Mouse (Mus musculus) C2C12 (cell line): ENCODE data around the gene Chgb. TPM values are rescaled to one million over a fixed set of nuclear protein-coding genes. Genes with fewer than 3 reads are reported as not detected.

ENCODE experiments used
- H3K27me3 ChIP-seq: one replicate; pipeline ENCODE4 v1.6.1; 2011; ENCODE audit not compliant: control insufficient read depth, insufficient read depth, insufficient read length
- H3K36me3 ChIP-seq: one replicate; pipeline ENCODE4 v1.6.1; 2011; ENCODE audit not compliant: control insufficient read depth, insufficient read depth
- H3K4me3 ChIP-seq: one replicate; pipeline ENCODE4 v1.5.1; 2011; ENCODE audit warnings: mild to moderate bottlenecking, control low read depth; ENCODE audit not compliant: poor library complexity, insufficient read depth, severe bottlenecking
- H3K79me2 ChIP-seq: one replicate; pipeline ENCODE4 v1.6.1; 2011; ENCODE audit not compliant: control insufficient read depth, insufficient read depth
- H3K79me3 ChIP-seq: one replicate; pipeline ENCODE4 v1.6.1; 2011; ENCODE audit warnings: low read depth, control low read depth
- H3ac ChIP-seq: one replicate; pipeline ENCODE3; 2011; ENCODE audit warnings: low read depth; ENCODE audit not compliant: control insufficient read depth, insufficient read length
- CEBPB ChIP-seq: IDR thresholded peaks from one replicate; pipeline ENCODE4 v1.6.1; 2011; ENCODE audit warnings: low read depth, mild to moderate bottlenecking, control low read depth, moderate library complexity
- CTCF ChIP-seq: IDR thresholded peaks from one replicate; pipeline ENCODE4 v1.5.1; 2011; ENCODE audit not compliant: control insufficient read depth, insufficient read depth, insufficient read length
- FOSL1 ChIP-seq: IDR thresholded peaks from one replicate; pipeline ENCODE4 v1.8.0; 2011; ENCODE audit warnings: mild to moderate bottlenecking, low read length; ENCODE audit not compliant: poor library complexity, insufficient read depth, severe bottlenecking
- MAX ChIP-seq: IDR thresholded peaks from one replicate; pipeline ENCODE4 v1.6.1; 2011; ENCODE audit warnings: mild to moderate bottlenecking, control low read depth
- MYOD1 ChIP-seq: IDR thresholded peaks from one replicate; pipeline ENCODE4 v1.6.1; 2011; ENCODE audit warnings: low read depth; ENCODE audit not compliant: control insufficient read depth, insufficient read length
- MYOG ChIP-seq: IDR thresholded peaks from one replicate; pipeline ENCODE4 v1.6.1; 2011; ENCODE audit not compliant: control insufficient read depth, insufficient read length; ENCODE audit errors: extremely low read depth
- USF1 ChIP-seq: IDR thresholded peaks from one replicate; pipeline ENCODE4 v1.6.1; 2011; ENCODE audit warnings: low read depth, mild to moderate bottlenecking, control low read depth, moderate library complexity
- polyA plus RNA-seq: library from polyadenylated mRNA; unstranded; fragments of >200 nt; fragmentation: generic; extraction: Trizol; gene quantifications from one replicate; pipeline ENCODE4 v1.2.1, GENCODE M21; 2012; ENCODE audit warnings: missing spikeins

The Chgb gene
- polyA plus RNA-seq, 1 experiment = 0.01 TPM

- TF ChIP-seq MAX (no peak), MYOD1 (no peak), USF1 (no peak), CTCF (no peak)
- Histone ChIP-seq H3K36me3 (no peaks in the 10 kb centered on the region), H3K4me3 (no peak overlapping the region), H3K27me3 (no peaks in the 10 kb centered on the region), H3K79me3 (no peaks in the 10 kb centered on the region), H3K79me2 (no peaks in the 10 kb centered on the region), H3ac (no peak overlapping the region)
These were observed 35.0 kb upstream of the Chgb start for GRCm38 (mm10) chr2:132746108-132746507.

GRCm38 (mm10) chr2:132750726-132751125 lies 30.4 kb upstream of the Chgb start:
- TF ChIP-seq FOSL1 = no peak
- no peak for TF ChIP-seq MYOG
- no peak for TF ChIP-seq MYOD1
- TF ChIP-seq CTCF = no peak
- TF ChIP-seq CEBPB = no peak
- TF ChIP-seq MAX = no peak
- TF ChIP-seq USF1 = no peak
- no peaks in the 10 kb centered on the region for H3K36me3 ChIP-seq
- H3K79me2 ChIP-seq = no peaks in the 10 kb centered on the region

GRCm38 (mm10) chr2:132751141-132752066 lies 29.7 kb upstream of the Chgb start:
- Histone ChIP-seq H3K27me3 (no peaks in the 10 kb centered on the region), H3K4me3 (no peak overlapping the region), H3ac (no peak overlapping the region), H3K79me2 (no peaks in the 10 kb centered on the region), H3K79me3 (no peaks in the 10 kb centered on the region), H3K36me3 (no peaks in the 10 kb centered on the region)
- TF ChIP-seq MYOG = no peak
- no peak for TF ChIP-seq MAX
- TF ChIP-seq USF1 = no peak
- no peak for TF ChIP-seq CTCF

More at GRCm38 (mm10) chr2:132750726-132751125, 30.4 kb upstream of the Chgb start:
- Histone ChIP-seq H3K79me3 (no peaks in the 10 kb centered on the region), H3K27me3 (no peaks in the 10 kb centered on the region), H3K4me3 (no peak overlapping the region), H3ac (no peak overlapping the region)

- Histone ChIP-seq H3K27me3 (no peaks in the 10 kb centered on the region), H3K79me3 (no peaks in the 10 kb centered on the region), H3K4me3 (no peak overlapping the region), H3K36me3 (no peaks in the 10 kb centered on the region), H3ac (no peak overlapping the region), H3K79me2 (no peaks in the 10 kb centered on the region)
- no peak for TF ChIP-seq MYOD1
- no peak for TF ChIP-seq USF1
- no peak for TF ChIP-seq CEBPB
- no peak for TF ChIP-seq MYOG
- no peak for TF ChIP-seq MAX
- no peak for TF ChIP-seq FOSL1
- no peak for TF ChIP-seq CTCF
These were observed 28.7 kb upstream of the Chgb start for GRCm38 (mm10) chr2:132752398-132752797.

GRCm38 (mm10) chr2:132753137-132753536 lies 27.9 kb upstream of the Chgb start:
- TF ChIP-seq CEBPB (no peak), FOSL1 (no peak)

GRCm38 (mm10) chr2:132757911-132758310 lies 23.2 kb upstream of the Chgb start:
- TF ChIP-seq MYOG = no peak
- Histone ChIP-seq H3K36me3 (no peaks in the 10 kb centered on the region), H3K4me3 (no peak overlapping the region), H3K27me3 (no peaks in the 10 kb centered on the region), H3K79me2 (no peaks in the 10 kb centered on the region), H3ac (no peak overlapping the region), H3K79me3 (no peaks in the 10 kb centered on the region)

More at GRCm38 (mm10) chr2:132753137-132753536, 27.9 kb upstream of the Chgb start:
- Histone ChIP-seq H3ac (no peak overlapping the region), H3K4me3 (no peak overlapping the region), H3K79me2 (no peaks in the 10 kb centered on the region), H3K36me3 (no peaks in the 10 kb centered on the region), H3K27me3 (no peaks in the 10 kb centered on the region), H3K79me3 (no peaks in the 10 kb centered on the region)
